In the genomic region with DNA sequence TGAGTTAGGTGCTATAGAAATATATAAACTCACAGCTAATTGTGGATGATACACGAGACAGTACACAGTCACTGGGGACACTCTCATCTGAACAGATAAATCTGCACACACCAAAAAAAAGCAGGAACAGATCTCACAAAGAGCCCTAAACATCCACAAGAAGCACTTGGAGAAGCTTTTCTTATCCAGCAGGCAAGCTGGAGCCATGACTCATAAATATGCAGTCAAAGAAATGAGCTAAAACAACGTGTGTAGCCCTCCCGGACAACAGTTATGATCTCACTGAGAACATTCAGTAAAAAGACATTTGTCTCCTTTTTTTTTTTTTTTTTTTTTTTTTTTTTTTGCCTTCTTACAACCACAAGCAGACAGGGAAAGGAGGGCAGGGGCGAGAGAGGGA, we compare ENCODE assay signal across 25 mouse cellular contexts.
A peak's percentile ranks its signal among the peaks of the same experiment; 100 is the strongest.
DNase-seq lines count a peak whose midpoint lies in the region; ATAC-seq and TF ChIP-seq lines count a peak whose summit lies in the region.
"Had no signal": no experiment of that assay in that cellular context is flagged by ENCODE, and none has a peak within 500 bp of the region (broad histone marks: within the 10 kb centered on the region; RNA-seq: fewer than 3 reads in every experiment).

No protein-coding gene starts in this region.

- no peak for TF ChIP-seq POLR2A in embryonic fibroblast, embryonic 13.5 days (IDR thresholded peaks at IDR 0.05; ENCODE audit: low read depth, low read length)

- peaks cover 2% of the 10 kb centered on the region; the same call in 1 of the 2 replicates for H3K4me1 ChIP-seq in embryonic fibroblast, embryonic 13.5 days (ENCODE audit: control insufficient read depth, insufficient read depth, low read length)
- H3K4me1 ChIP-seq: heart, embryonic 12.5 days; heart, embryonic 15.5 days; hindbrain, embryonic 13.5 days had no signal

- ATAC-seq in frontal cortex, adult (ENCODE audit: low TSS enrichment), result peak; percentile 73
- ATAC-seq: forebrain, embryonic 14.5 days; forebrain, postnatal 0 days; hindbrain, embryonic 16.5 days had no signal

- no peak for DNase-seq in frontal cortex, postnatal 10 days (ENCODE audit: low spot score in 2 of 2)
- DNase-seq in layer of hippocampus, adult 9-11 months, result peak; percentile 8
- no peak for DNase-seq in layer of hippocampus, adult 8-10 months (ENCODE audit: low spot score in 2 of 2)
- DNase-seq in 3T3-L1 (ENCODE audit: low read depth, low spot score), result peak; percentile 7
- DNase-seq in urinary bladder, postnatal 36 days (ENCODE audit: low spot score in 2 of 2), result no peak
- no peak for DNase-seq in ovary, postnatal 36 days (ENCODE audit: low spot score)
- DNase-seq: adrenal gland, adult 2 months; adrenal gland, postnatal 14 days; B cell, adult 2 months; cerebellum, adult 11-12 months; cerebellum, adult 8-10 months; cerebellum, postnatal 10 days; forebrain, postnatal 0 days; gastrocnemius, postnatal 25 days; heart, adult 18-20 months; heart, postnatal 10 days; heart, postnatal 36 days had no signal

- no peak for TF ChIP-seq CTCF in embryonic fibroblast, embryonic 13.5 days (IDR thresholded peaks at IDR 0.05; ENCODE audit: borderline replicate concordance, insufficient read depth, low read length)

- 0 out of 2 replicates have a peak overlapping the region, but pooled peaks have one; percentile 26 for H3K27ac ChIP-seq in embryonic fibroblast, embryonic 13.5 days (ENCODE audit: insufficient read depth, low read length)
- H3K27ac ChIP-seq: heart, embryonic 15.5 days; hindbrain, embryonic 10.5 days; hindbrain, embryonic 13.5 days had no signal

- no peak overlapping the region for H3K4me3 ChIP-seq in embryonic fibroblast, embryonic 13.5 days (ENCODE audit: insufficient read depth, low read length)
- H3K4me3 ChIP-seq: heart, embryonic 12.5 days; heart, embryonic 15.5 days; hindbrain, embryonic 10.5 days; hindbrain, embryonic 13.5 days had no signal

Comparison
In these comparisons a context has a peak if more than half of its experiments do, and no peak if none do; other contexts are left out.
1. DNase-seq: peak in layer of hippocampus, adult 9-11 months (single experiment) and 3T3-L1 (single experiment); none in frontal cortex, postnatal 10 days (0 of 2), layer of hippocampus, adult 8-10 months (0 of 2), urinary bladder, postnatal 36 days (0 of 2) and ovary, postnatal 36 days (single experiment).